Mouse (Mus musculus): Measurements from ENCODE around the gene Dgkq. TPM values are rescaled to one million over a fixed set of nuclear protein-coding genes. Genes with fewer than 3 reads are reported as not detected.
A peak's percentile ranks its signal among the peaks of the same experiment; 100 is the strongest.

The Dgkq gene
- polyA plus RNA-seq, 1 experiment = 21.0 TPM

- Histone ChIP-seq H3K4me3 (ENCODE audit: extremely low read depth, insufficient read depth, insufficient read length) (peak overlapping the region; percentile 81), H3K36me3 (ENCODE audit: control insufficient read depth, insufficient read depth, low read length) (peaks cover 3% of the 10 kb centered on the region; the same call in 1 of the 2 replicates), H3K27me3 (ENCODE audit: control insufficient read depth, insufficient read depth, low read length) (no peaks in the 10 kb centered on the region), H3K4me1 (ENCODE audit: control insufficient read depth, insufficient read depth, insufficient read length) (peaks cover 3% of the 10 kb centered on the region; the same call in 1 of the 2 replicates), H3K27ac (ENCODE audit: insufficient read depth, low read length) (peak overlapping the region; percentile 86)
- TF ChIP-seq CTCF (IDR thresholded peaks at IDR 0.05; ENCODE audit: extremely low read depth, insufficient read depth, insufficient read length, insufficient replicate concordance) (no peak), POLR2A (IDR thresholded peaks at IDR 0.05; ENCODE audit: low read depth, low read length) (no peak)
- 15% methylated on average over 3 of the region's 3 CpGs for WGBS
- no peak for DNase-seq (ENCODE audit: low read depth in 1 of 2, low spot score in 2 of 2)
Observed at GRCm38 (mm10) chr5:108668387-108668932, 1.0 kb downstream of the Dgkq start.

DNA sequence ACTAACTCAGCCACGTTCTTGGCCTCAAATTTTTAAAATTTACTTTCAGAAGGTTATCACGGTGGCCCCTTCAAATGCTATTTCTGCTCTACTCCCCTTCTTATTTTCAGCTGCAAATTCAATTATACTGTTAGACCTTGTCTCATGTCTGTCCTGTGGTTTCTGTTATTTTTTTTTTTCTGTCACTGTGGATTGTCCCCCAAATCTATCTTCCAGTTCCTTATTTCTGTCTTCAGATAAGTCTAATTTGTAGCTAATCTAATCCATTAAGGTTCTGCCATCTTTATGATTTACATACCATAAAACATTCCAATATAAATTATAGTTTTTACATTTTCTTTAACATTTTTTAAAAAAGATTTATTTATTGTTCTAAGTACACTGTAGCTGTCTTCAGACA, 2.1 kb downstream of the Dgkq start:
- Histone ChIP-seq H3K4me1 (ENCODE audit: control insufficient read depth, insufficient read depth, insufficient read length) (peaks cover 3% of the 10 kb centered on the region; the same call in 1 of the 2 replicates), H3K4me3 (ENCODE audit: extremely low read depth, insufficient read depth, insufficient read length) (no peak overlapping the region), H3K36me3 (ENCODE audit: control insufficient read depth, insufficient read depth, low read length) (peaks cover 3% of the 10 kb centered on the region; the same call in 1 of the 2 replicates), H3K27me3 (ENCODE audit: control insufficient read depth, insufficient read depth, low read length) (no peaks in the 10 kb centered on the region), H3K27ac (ENCODE audit: insufficient read depth, low read length) (no peak overlapping the region)
- TF ChIP-seq CTCF (IDR thresholded peaks at IDR 0.05; ENCODE audit: extremely low read depth, insufficient read depth, insufficient read length, insufficient replicate concordance) = no peak
- TF ChIP-seq POLR2A (IDR thresholded peaks at IDR 0.05; ENCODE audit: low read depth, low read length) = no peak
- 61% methylated on average over 2 of the region's 2 CpGs for WGBS
- DNase-seq (ENCODE audit: low read depth in 1 of 2, low spot score in 2 of 2) = no peak

- H3K4me3 ChIP-seq (ENCODE audit: extremely low read depth, insufficient read depth, insufficient read length) = no peak overlapping the region
- H3K4me1 ChIP-seq (ENCODE audit: control insufficient read depth, insufficient read depth, insufficient read length) = peaks cover 2% of the 10 kb centered on the region; the same call in 1 of the 2 replicates
- no peaks in the 10 kb centered on the region for H3K27me3 ChIP-seq (ENCODE audit: control insufficient read depth, insufficient read depth, low read length)
- H3K27ac ChIP-seq (ENCODE audit: insufficient read depth, low read length) = no peak overlapping the region
- DNase-seq (ENCODE audit: low read depth in 1 of 2, low spot score in 2 of 2) = no peak
- TF ChIP-seq POLR2A (IDR thresholded peaks at IDR 0.05; ENCODE audit: low read depth, low read length) = no peak
- TF ChIP-seq CTCF (IDR thresholded peaks at IDR 0.05; ENCODE audit: extremely low read depth, insufficient read depth, insufficient read length, insufficient replicate concordance) = no peak
- H3K36me3 ChIP-seq (ENCODE audit: control insufficient read depth, insufficient read depth, low read length) = no peaks in the 10 kb centered on the region
- 64% methylated on average over 3 of the region's 3 CpGs for WGBS
Observed at GRCm38 (mm10) chr5:108665066-108665465, 4.4 kb downstream of the Dgkq start.

GRCm38 (mm10) chr5:108662772-108663171, 6.7 kb downstream of the Dgkq start:
- TF ChIP-seq CTCF (IDR thresholded peaks at IDR 0.05; ENCODE audit: extremely low read depth, insufficient read depth, insufficient read length, insufficient replicate concordance) = no peak
- TF ChIP-seq POLR2A (IDR thresholded peaks at IDR 0.05; ENCODE audit: low read depth, low read length) = no peak
- no peak for DNase-seq (ENCODE audit: low read depth in 1 of 2, low spot score in 2 of 2)
- no peak overlapping the region for H3K27ac ChIP-seq (ENCODE audit: insufficient read depth, low read length)
- no peak overlapping the region for H3K4me3 ChIP-seq (ENCODE audit: extremely low read depth, insufficient read depth, insufficient read length)
- H3K27me3 ChIP-seq (ENCODE audit: control insufficient read depth, insufficient read depth, low read length) = no peaks in the 10 kb centered on the region
- 81% methylated on average over 4 of the region's 4 CpGs for WGBS
- H3K4me1 ChIP-seq (ENCODE audit: control insufficient read depth, insufficient read depth, insufficient read length) = peaks cover 7% of the 10 kb centered on the region; the same call in 1 of the 2 replicates
- no peaks in the 10 kb centered on the region for H3K36me3 ChIP-seq (ENCODE audit: control insufficient read depth, insufficient read depth, low read length)

GRCm38 (mm10) chr5:108660632-108661268, 8.7 kb downstream of the Dgkq start:
- H3K27me3 ChIP-seq (ENCODE audit: control insufficient read depth, insufficient read depth, low read length) = no peaks in the 10 kb centered on the region
- no peak overlapping the region; the same call in 1 of the 2 replicates for H3K27ac ChIP-seq (ENCODE audit: insufficient read depth, low read length)
- peaks cover 5% of the 10 kb centered on the region for H3K36me3 ChIP-seq (ENCODE audit: control insufficient read depth, insufficient read depth, low read length)
- DNase-seq (ENCODE audit: low read depth in 1 of 2, low spot score in 2 of 2) = peak; percentile 67 to 92
- H3K4me1 ChIP-seq (ENCODE audit: control insufficient read depth, insufficient read depth, insufficient read length) = peaks cover 7% of the 10 kb centered on the region; the same call in 1 of the 2 replicates
- peak overlapping the region; percentile 87 for H3K4me3 ChIP-seq (ENCODE audit: extremely low read depth, insufficient read depth, insufficient read length)
- peak; percentile 77 for TF ChIP-seq POLR2A (IDR thresholded peaks at IDR 0.05; ENCODE audit: low read depth, low read length)
- no peak for TF ChIP-seq CTCF (IDR thresholded peaks at IDR 0.05; ENCODE audit: extremely low read depth, insufficient read depth, insufficient read length, insufficient replicate concordance)
- 21% methylated on average over 36 of the region's 36 CpGs for WGBS

- Histone ChIP-seq H3K4me3 (ENCODE audit: extremely low read depth, insufficient read depth, insufficient read length) (peak within 1 kb of the TSS; percentile 87), H3K27ac (ENCODE audit: insufficient read depth, low read length) (no peak within 1 kb of the TSS; the same call in 1 of the 2 replicates), H3K27me3 (ENCODE audit: control insufficient read depth, insufficient read depth, low read length) (no peaks in the 10 kb centered on the region), H3K36me3 (ENCODE audit: control insufficient read depth, insufficient read depth, low read length) (peaks cover 8% of the 10 kb centered on the region), H3K4me1 (ENCODE audit: control insufficient read depth, insufficient read depth, insufficient read length) (peaks cover 7% of the 10 kb centered on the region; the same call in 1 of the 2 replicates)
- DNase-seq (ENCODE audit: low read depth in 1 of 2, low spot score in 2 of 2) = no peak
- TF ChIP-seq CTCF (IDR thresholded peaks at IDR 0.05; ENCODE audit: extremely low read depth, insufficient read depth, insufficient read length, insufficient replicate concordance) (no peak), POLR2A (IDR thresholded peaks at IDR 0.05; ENCODE audit: low read depth, low read length) (no peak)
- 11% methylated on average over 24 of the region's 24 CpGs for WGBS
Observed at GRCm38 (mm10) chr5:108659698-108660631, 9.5 kb downstream of the Dgkq start, which contains the start of gene Idua. Gene Idua, plus strand, starts transcription at chr5:108660331.

All from spleen, adult 2 months (tissue).